Mouse (Mus musculus): ENCODE results near the gene Snx8. TPM values are rescaled to one million over a fixed set of nuclear protein-coding genes. Genes with fewer than 3 reads are reported as not detected.
A peak's percentile ranks its signal among the peaks of the same experiment; 100 is the strongest.

Snx8 gene
- polyA plus RNA-seq, 1 experiment, result 8.7 TPM

GRCm38 (mm10) chr5:140333631-140334030 lies 55.4 kb downstream of the Snx8 start:
- H3K4me3 ChIP-seq (ENCODE audit: insufficient read depth, low read length), result no peak overlapping the region
- TF ChIP-seq POLR2A (IDR thresholded peaks at IDR 0.05; ENCODE audit: extremely low read depth, insufficient read depth, low read length) (no peak), CTCF (IDR thresholded peaks at IDR 0.05; ENCODE audit: extremely low read depth, insufficient read depth, low read length) (no peak)

GRCm38 (mm10) chr5:140332519-140332918 lies 56.5 kb downstream of the Snx8 start:
- H3K27ac ChIP-seq (ENCODE audit: insufficient read depth, low read length), result no peak overlapping the region
- no peak overlapping the region; the same call in 1 of the 2 replicates for H3K4me3 ChIP-seq (ENCODE audit: insufficient read depth, low read length)
- TF ChIP-seq CTCF (IDR thresholded peaks at IDR 0.05; ENCODE audit: extremely low read depth, insufficient read depth, low read length), result no peak
- no peak for TF ChIP-seq POLR2A (IDR thresholded peaks at IDR 0.05; ENCODE audit: extremely low read depth, insufficient read depth, low read length)
- H3K4me1 ChIP-seq (ENCODE audit: control insufficient read depth, insufficient read depth, low read length), result peaks cover 4% of the 10 kb centered on the region; the same call in 1 of the 2 replicates

More at GRCm38 (mm10) chr5:140333631-140334030, 55.4 kb downstream of the Snx8 start:
- peaks cover 4% of the 10 kb centered on the region; the same call in 1 of the 2 replicates for H3K4me1 ChIP-seq (ENCODE audit: control insufficient read depth, insufficient read depth, low read length)
- H3K27ac ChIP-seq (ENCODE audit: insufficient read depth, low read length), result no peak overlapping the region

- peak; percentile 67 for TF ChIP-seq CTCF (IDR thresholded peaks at IDR 0.05; ENCODE audit: extremely low read depth, insufficient read depth, low read length)
- peak; percentile 87 for TF ChIP-seq POLR2A (IDR thresholded peaks at IDR 0.05; ENCODE audit: extremely low read depth, insufficient read depth, low read length)
- H3K27ac ChIP-seq (ENCODE audit: insufficient read depth, low read length), result peak within 1 kb of the TSS; percentile 20; the same call in 1 of the 2 replicates
- H3K4me1 ChIP-seq (ENCODE audit: control insufficient read depth, insufficient read depth, low read length), result peaks cover 4% of the 10 kb centered on the region; the same call in 1 of the 2 replicates
- peak within 1 kb of the TSS; percentile 85 for H3K4me3 ChIP-seq (ENCODE audit: insufficient read depth, low read length)
Measured at GRCm38 (mm10) chr5:140331615-140332512, 57.2 kb downstream of the Snx8 start, which contains the start of gene Mrm2. Mrm2 (minus strand) TSS chr5:140331898.

GRCm38 (mm10) chr5:140324058-140324457 lies 65.0 kb downstream of the Snx8 start:
- TF ChIP-seq POLR2A (IDR thresholded peaks at IDR 0.05; ENCODE audit: extremely low read depth, insufficient read depth, low read length), result no peak
- no peak for TF ChIP-seq CTCF (IDR thresholded peaks at IDR 0.05; ENCODE audit: extremely low read depth, insufficient read depth, low read length)
- Histone ChIP-seq H3K4me1 (ENCODE audit: control insufficient read depth, insufficient read depth, low read length) (peaks cover 1% of the 10 kb centered on the region; the same call in 1 of the 2 replicates), H3K27ac (ENCODE audit: insufficient read depth, low read length) (no peak overlapping the region), H3K4me3 (ENCODE audit: insufficient read depth, low read length) (no peak overlapping the region)

- TF ChIP-seq CTCF (IDR thresholded peaks at IDR 0.05; ENCODE audit: extremely low read depth, insufficient read depth, low read length) (no peak), POLR2A (IDR thresholded peaks at IDR 0.05; ENCODE audit: extremely low read depth, insufficient read depth, low read length) (no peak)
Measured at GRCm38 (mm10) chr5:140321756-140322575, 67.1 kb downstream of the Snx8 start.

GRCm38 (mm10) chr5:140321042-140321755 lies 67.9 kb downstream of the Snx8 start, which contains the start of the genes Mad1l1 and Nudt1:
Mad1l1 (minus strand) TSS chr5:140321552.
Nudt1 (plus strand) TSS chr5:140321656.
- TF ChIP-seq CTCF (IDR thresholded peaks at IDR 0.05; ENCODE audit: extremely low read depth, insufficient read depth, low read length) (no peak), POLR2A (IDR thresholded peaks at IDR 0.05; ENCODE audit: extremely low read depth, insufficient read depth, low read length) (peak; percentile 69)
- Histone ChIP-seq H3K4me3 (ENCODE audit: insufficient read depth, low read length) (peak within 1 kb of the TSS; percentile 80), H3K4me1 (ENCODE audit: control insufficient read depth, insufficient read depth, low read length) (peaks cover 1% of the 10 kb centered on the region; the same call in 1 of the 2 replicates), H3K27ac (ENCODE audit: insufficient read depth, low read length) (no peak within 1 kb of the TSS)

More at GRCm38 (mm10) chr5:140321756-140322575, 67.1 kb downstream of the Snx8 start:
- Histone ChIP-seq H3K27ac (ENCODE audit: insufficient read depth, low read length) (no peak overlapping the region), H3K4me1 (ENCODE audit: control insufficient read depth, insufficient read depth, low read length) (peaks cover 1% of the 10 kb centered on the region; the same call in 1 of the 2 replicates), H3K4me3 (ENCODE audit: insufficient read depth, low read length) (peak overlapping the region; percentile 80)

GRCm38 (mm10) chr5:140316716-140317115 lies 72.3 kb downstream of the Snx8 start:
- no peak overlapping the region for H3K27ac ChIP-seq (ENCODE audit: insufficient read depth, low read length)
- TF ChIP-seq CTCF (IDR thresholded peaks at IDR 0.05; ENCODE audit: extremely low read depth, insufficient read depth, low read length) (no peak), POLR2A (IDR thresholded peaks at IDR 0.05; ENCODE audit: extremely low read depth, insufficient read depth, low read length) (no peak)

GRCm38 (mm10) chr5:140307602-140308001 lies 81.5 kb downstream of the Snx8 start:
- Histone ChIP-seq H3K27ac (ENCODE audit: insufficient read depth, low read length) (no peak overlapping the region), H3K4me3 (ENCODE audit: insufficient read depth, low read length) (no peak overlapping the region), H3K4me1 (ENCODE audit: control insufficient read depth, insufficient read depth, low read length) (no peaks in the 10 kb centered on the region)
- TF ChIP-seq POLR2A (IDR thresholded peaks at IDR 0.05; ENCODE audit: extremely low read depth, insufficient read depth, low read length) (no peak), CTCF (IDR thresholded peaks at IDR 0.05; ENCODE audit: extremely low read depth, insufficient read depth, low read length) (no peak)

More at GRCm38 (mm10) chr5:140316716-140317115, 72.3 kb downstream of the Snx8 start:
- Histone ChIP-seq H3K4me1 (ENCODE audit: control insufficient read depth, insufficient read depth, low read length) (no peaks in the 10 kb centered on the region), H3K4me3 (ENCODE audit: insufficient read depth, low read length) (no peak overlapping the region)
